Mouse (Mus musculus) megakaryocyte, embryonic 14.5 days (primary cell): ENCODE data around the gene Tuba3a.

Source experiments
- FLI1 ChIP-seq: IDR thresholded peaks from 2 replicates; pipeline ENCODE4 v1.6.1; 2012; ENCODE audit warnings: low read length, inconsistent platforms, mixed read lengths
- GATA1 ChIP-seq: IDR thresholded peaks from 3 replicates; pipeline ENCODE4 v1.6.1; 2012; ENCODE audit warnings: mixed read lengths, low read length, inconsistent platforms, borderline replicate concordance

DNA sequence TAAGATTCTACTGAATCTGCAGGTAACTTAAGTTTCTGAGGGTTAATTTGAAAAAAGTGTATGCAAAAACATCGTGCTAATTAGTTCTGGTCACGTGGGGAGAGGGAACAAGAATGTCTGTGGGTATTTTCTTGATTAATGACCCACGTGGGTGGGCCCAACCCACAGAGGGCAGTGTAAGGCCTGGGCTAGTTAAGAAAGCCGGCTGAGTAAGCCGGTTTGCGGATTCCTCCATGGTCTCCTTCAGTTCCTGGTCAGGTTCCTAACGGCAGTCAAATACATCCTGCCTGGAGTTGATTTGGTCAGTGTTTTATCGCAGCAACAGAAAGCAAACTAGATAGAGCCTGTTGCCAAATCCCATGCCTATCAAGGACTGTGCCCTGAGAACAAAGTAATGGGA lies 1.6 kb downstream of the Tuba3a start:
- no peak for TF ChIP-seq GATA1
- TF ChIP-seq FLI1: no peak
